Mouse (Mus musculus) heart, embryonic 15.5 days (tissue): ENCODE results near the gene Tial1. TPM values are rescaled to one million over a fixed set of nuclear protein-coding genes. Genes with fewer than 3 reads are reported as not detected.

Experiments
- ATAC-seq: fragments of 200-750 bp; cut with Nextera tagmentation; replicated peaks from 2 replicates; pipeline ENCODE4 v1.8.0; 2017; ENCODE audit warnings: low read depth, moderate TSS enrichment; ENCODE audit not compliant: insufficient number of reproducible peaks, insufficient read depth, low FRiP score
- H3K27ac ChIP-seq: fragments of 300-500 bp; sonication (generic); 2 replicates; pipeline ENCODE4 v1.5.1; 2015; ENCODE audit warnings: mild to moderate bottlenecking, inconsistent platforms
- H3K27me3 ChIP-seq: fragments of 300-500 bp; sonication (generic); 2 replicates; pipeline ENCODE4 v1.6.1; 2015; ENCODE audit warnings: inconsistent platforms
- H3K36me3 ChIP-seq: fragments of 300-500 bp; sonication (generic); 2 replicates; pipeline ENCODE4 v1.6.1; 2015; ENCODE audit warnings: mild to moderate bottlenecking, inconsistent platforms
- H3K4me1 ChIP-seq: fragments of 300-500 bp; sonication (generic); replicated peaks from 2 replicates; pipeline ENCODE4 v1.6.1; 2015; ENCODE audit warnings: inconsistent platforms
- H3K4me2 ChIP-seq: fragments of 300-500 bp; sonication (generic); 2 replicates; pipeline ENCODE4 v1.6.1; 2015; ENCODE audit warnings: inconsistent platforms, mild to moderate bottlenecking, moderate library complexity
- H3K4me3 ChIP-seq: fragments of 300-500 bp; sonication (generic); 2 replicates; pipeline ENCODE4 v1.5.1; 2015; ENCODE audit warnings: mild to moderate bottlenecking, inconsistent platforms
- H3K9ac ChIP-seq: fragments of 300-500 bp; sonication (generic); 2 replicates; pipeline ENCODE4 v1.6.1; 2015; ENCODE audit warnings: mild to moderate bottlenecking, inconsistent platforms
- H3K9me3 ChIP-seq: fragments of 300-500 bp; sonication (generic); replicated peaks from 2 replicates; pipeline ENCODE4 v1.6.1; 2016; ENCODE audit warnings: inconsistent platforms
- WGBS: fragments of 180-500 bp; shearing (Covaris S2); methylation state at CpG from one replicate; pipeline ENCODE4 v1.1.7; 2015; ENCODE audit warnings: mixed read lengths; 5-methylcytosine and 5-hydroxymethylcytosine counted together
- polyA plus RNA-seq: library from polyadenylated mRNA; unstranded; fragments of >200 nt; fragmentation: Nextera tagmentation; extraction: Ambion mirVana; gene quantifications from 2 replicates; pipeline ENCODE4 v1.2.1, GENCODE M21; 2015

Tial1 gene
- polyA plus RNA-seq, 1 experiment from 2014 or later, result 17.1 TPM

- peak overlapping the region; percentile 97; the same call in 1 of the 2 replicates for H3K4me2 ChIP-seq
- no peak for ATAC-seq
- 66% methylated on average over 6 of the region's 6 CpGs for WGBS
- peaks cover 54% of the 10 kb centered on the region for H3K27me3 ChIP-seq
- H3K9ac ChIP-seq, result no peak overlapping the region
- H3K9me3 ChIP-seq, result no peaks in the 10 kb centered on the region
- no peaks in the 10 kb centered on the region for H3K36me3 ChIP-seq
- no peak overlapping the region for H3K27ac ChIP-seq
- peaks cover 26% of the 10 kb centered on the region for H3K4me1 ChIP-seq
- no peak overlapping the region; the same call in 1 of the 2 replicates for H3K4me3 ChIP-seq
Measured at GRCm38 (mm10) chr7:128416664-128417063, 44.9 kb downstream of the Tial1 start.

GRCm38 (mm10) chr7:128414433-128414832 lies 47.1 kb downstream of the Tial1 start:
- Histone ChIP-seq H3K4me1 (peaks cover 26% of the 10 kb centered on the region), H3K27ac (no peak overlapping the region), H3K9me3 (no peaks in the 10 kb centered on the region), H3K9ac (no peak overlapping the region), H3K27me3 (peaks cover 39% of the 10 kb centered on the region), H3K4me2 (peak overlapping the region; percentile 17; the same call in 1 of the 2 replicates), H3K36me3 (no peaks in the 10 kb centered on the region), H3K4me3 (no peak overlapping the region)
- WGBS, result 13% methylated on average over 8 of the region's 8 CpGs
- ATAC-seq, result no peak

DNA sequence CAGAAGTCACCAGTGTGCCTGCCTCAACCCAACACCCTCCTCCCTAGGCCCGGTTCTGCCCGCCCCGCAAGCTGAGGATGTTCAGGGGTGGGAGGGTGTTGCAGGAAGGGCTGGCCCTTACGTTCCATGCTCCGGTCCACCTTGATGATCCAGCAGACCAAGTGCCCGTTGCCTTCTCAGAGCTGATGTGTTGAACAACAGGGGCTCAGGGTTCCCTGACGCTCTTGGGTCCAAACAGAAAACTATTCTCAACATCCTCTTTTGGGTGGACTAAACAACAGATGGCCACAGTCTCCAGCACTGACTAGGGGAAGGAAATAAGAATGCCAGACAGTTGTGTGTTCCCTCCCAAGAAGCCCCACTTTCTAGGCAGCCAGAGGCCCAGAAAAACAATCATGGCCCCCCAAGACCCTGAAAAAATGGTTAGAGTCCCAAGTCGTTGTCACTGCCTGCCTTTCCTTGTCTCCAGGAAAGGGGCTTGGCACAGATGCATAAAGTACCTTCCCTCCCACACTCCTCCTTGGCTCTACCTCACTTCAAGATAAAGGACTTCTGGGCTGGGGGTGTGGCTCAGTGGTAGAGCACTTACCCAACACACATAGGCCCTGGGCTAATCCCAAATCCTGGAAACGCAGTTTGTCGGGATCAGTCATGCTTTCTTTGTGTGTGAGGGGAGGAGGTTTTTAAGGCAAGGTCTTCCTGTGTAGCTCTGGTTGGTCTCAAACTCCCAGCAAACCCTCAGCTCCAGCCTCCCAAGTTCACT lies 49.3 kb downstream of the Tial1 start:
- ATAC-seq, result no peak
- Histone ChIP-seq H3K9ac (no peak overlapping the region), H3K36me3 (no peaks in the 10 kb centered on the region), H3K9me3 (no peaks in the 10 kb centered on the region), H3K4me1 (peaks cover 14% of the 10 kb centered on the region), H3K27me3 (peaks cover 24% of the 10 kb centered on the region), H3K4me3 (no peak overlapping the region), H3K4me2 (no peak overlapping the region), H3K27ac (no peak overlapping the region)
- 62% methylated on average over 10 of the region's 10 CpGs for WGBS

- Histone ChIP-seq H3K4me1 (peaks cover 13% of the 10 kb centered on the region), H3K9me3 (no peaks in the 10 kb centered on the region), H3K4me2 (no peak overlapping the region), H3K27ac (no peak overlapping the region), H3K36me3 (no peaks in the 10 kb centered on the region), H3K4me3 (no peak overlapping the region), H3K9ac (no peak overlapping the region), H3K27me3 (peaks cover 11% of the 10 kb centered on the region)
- WGBS, result 75% methylated on average over 11 of the region's 11 CpGs
- no peak for ATAC-seq
Measured at GRCm38 (mm10) chr7:128410708-128411413, 50.7 kb downstream of the Tial1 start.

DNA sequence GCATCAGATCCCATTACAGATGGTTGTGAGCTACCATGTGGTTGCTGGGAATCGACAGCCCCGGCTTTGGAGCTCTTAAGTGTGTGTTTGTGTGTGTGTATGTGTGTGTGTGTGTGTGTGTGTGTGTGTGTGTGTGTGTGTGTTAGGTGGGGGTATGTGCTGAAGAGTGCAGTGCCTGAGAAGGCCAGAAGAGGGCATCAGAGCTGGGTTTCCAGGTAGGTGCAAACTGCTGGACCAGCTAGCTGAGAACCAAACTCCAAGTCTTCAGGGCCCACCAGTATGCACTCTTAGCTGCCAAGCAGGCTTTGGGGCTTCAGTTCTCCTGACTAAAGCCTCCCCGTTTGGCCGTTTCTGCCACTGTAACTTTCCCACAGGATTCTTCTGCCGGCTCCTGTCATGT lies 53.3 kb downstream of the Tial1 start:
- no peak for ATAC-seq
- no peak overlapping the region for H3K4me3 ChIP-seq
- H3K27me3 ChIP-seq, result no peaks in the 10 kb centered on the region
- 0 out of 2 replicates have a peak, but pooled peaks cover 2% of the 10 kb centered on the region for H3K4me1 ChIP-seq
- no peaks in the 10 kb centered on the region for H3K36me3 ChIP-seq
- H3K4me2 ChIP-seq, result no peak overlapping the region
- no peaks in the 10 kb centered on the region for H3K9me3 ChIP-seq
- H3K27ac ChIP-seq, result no peak overlapping the region
- 86% methylated on average over 5 of the region's 5 CpGs for WGBS
- H3K9ac ChIP-seq, result no peak overlapping the region

GRCm38 (mm10) chr7:128403988-128404387 lies 57.5 kb downstream of the Tial1 start:
- no peaks in the 10 kb centered on the region for H3K27me3 ChIP-seq
- WGBS, result 72% methylated on average over 6 of the region's 6 CpGs
- no peaks in the 10 kb centered on the region for H3K9me3 ChIP-seq
- H3K9ac ChIP-seq, result no peak overlapping the region
- ATAC-seq, result no peak
- no peaks in the 10 kb centered on the region for H3K36me3 ChIP-seq
- no peak overlapping the region for H3K4me2 ChIP-seq
- H3K4me3 ChIP-seq, result no peak overlapping the region
- no peaks in the 10 kb centered on the region for H3K4me1 ChIP-seq
- H3K27ac ChIP-seq, result no peak overlapping the region

DNA sequence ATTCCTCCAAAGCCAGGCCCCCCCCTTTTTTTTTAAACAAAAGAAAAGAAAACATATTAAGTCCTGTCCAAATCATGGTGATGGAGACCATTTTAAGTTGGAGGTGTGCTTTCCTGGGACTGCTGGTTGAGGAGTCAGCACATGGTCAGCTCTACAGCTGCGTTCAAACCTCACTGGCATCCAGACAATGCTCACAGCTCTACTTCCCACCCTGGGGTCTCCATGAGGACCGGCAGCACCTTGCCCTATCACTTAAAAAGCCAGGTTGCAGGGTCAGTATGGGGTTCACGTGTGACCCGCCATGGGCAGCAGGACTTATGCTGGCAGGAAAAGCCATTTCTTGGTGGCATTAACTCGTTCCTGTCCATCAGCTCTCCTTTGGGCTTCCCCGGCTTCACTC lies 57.9 kb downstream of the Tial1 start:
- H3K9ac ChIP-seq, result no peak overlapping the region
- no peaks in the 10 kb centered on the region for H3K4me1 ChIP-seq
- no peak for ATAC-seq
- no peak overlapping the region for H3K4me3 ChIP-seq
- no peaks in the 10 kb centered on the region for H3K27me3 ChIP-seq
- no peaks in the 10 kb centered on the region for H3K9me3 ChIP-seq
- whole genome bisulfite sequencing, result 59% methylated on average over 6 of the region's 6 CpGs
- H3K27ac ChIP-seq, result no peak overlapping the region
- H3K4me2 ChIP-seq, result no peak overlapping the region
- H3K36me3 ChIP-seq, result no peaks in the 10 kb centered on the region

DNA sequence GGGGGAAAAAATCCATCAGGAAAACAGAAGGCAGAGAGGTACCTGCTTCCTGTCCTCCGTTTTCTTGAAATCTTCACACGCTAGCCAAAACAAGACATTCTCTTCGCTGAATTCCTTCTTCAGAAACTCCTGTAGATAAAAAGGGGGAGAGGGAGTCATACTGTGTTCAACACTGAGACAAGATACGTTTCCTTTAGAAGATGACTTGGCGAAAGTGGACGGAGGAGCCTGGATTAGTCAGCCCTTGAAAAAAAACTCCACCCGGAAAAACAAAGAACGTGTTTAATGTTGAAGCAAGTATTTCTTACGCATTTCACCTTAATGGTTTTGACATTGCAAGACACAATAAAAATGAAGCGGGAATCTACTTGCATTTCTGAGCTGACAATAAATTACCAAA lies 58.4 kb downstream of the Tial1 start:
- Histone ChIP-seq H3K9ac (no peak overlapping the region), H3K36me3 (no peaks in the 10 kb centered on the region), H3K4me2 (no peak overlapping the region), H3K9me3 (no peaks in the 10 kb centered on the region), H3K27ac (no peak overlapping the region), H3K4me1 (no peaks in the 10 kb centered on the region), H3K27me3 (no peaks in the 10 kb centered on the region), H3K4me3 (no peak overlapping the region)
- 56% methylated on average over 10 of the region's 10 CpGs for WGBS
- no peak for ATAC-seq

GRCm38 (mm10) chr7:128402577-128402976 lies 58.9 kb downstream of the Tial1 start:
- H3K9me3 ChIP-seq, result no peaks in the 10 kb centered on the region
- no peaks in the 10 kb centered on the region for H3K4me1 ChIP-seq
- WGBS, result 77% methylated on average over 8 of the region's 8 CpGs
- no peaks in the 10 kb centered on the region for H3K27me3 ChIP-seq
- no peak overlapping the region for H3K4me2 ChIP-seq
- no peak overlapping the region for H3K27ac ChIP-seq
- ATAC-seq, result no peak
- H3K36me3 ChIP-seq, result no peaks in the 10 kb centered on the region
- no peak overlapping the region for H3K4me3 ChIP-seq
- H3K9ac ChIP-seq, result no peak overlapping the region

DNA sequence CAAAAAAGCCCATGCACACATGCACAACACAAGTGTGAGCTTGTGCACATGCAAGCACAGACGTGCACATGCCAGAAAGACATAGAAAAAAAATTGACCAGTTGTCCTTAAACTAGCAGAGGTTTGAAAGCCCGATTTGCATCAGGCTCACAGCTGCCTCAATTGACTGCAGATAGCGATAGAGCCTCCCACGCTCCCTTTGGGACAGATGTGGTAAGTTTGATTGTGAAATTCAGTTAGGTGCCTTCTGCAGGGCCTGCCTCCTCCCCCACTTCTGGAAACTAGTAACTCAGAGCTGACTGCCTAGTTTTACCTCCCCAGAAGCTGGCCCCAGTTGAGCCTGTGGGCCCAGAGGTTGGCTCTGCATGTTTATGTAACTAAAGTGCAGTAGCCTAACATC lies 62.9 kb downstream of the Tial1 start:
- Histone ChIP-seq H3K9ac (no peak overlapping the region), H3K27ac (no peak overlapping the region), H3K4me2 (no peak overlapping the region), H3K4me3 (no peak overlapping the region), H3K27me3 (no peaks in the 10 kb centered on the region), H3K9me3 (no peaks in the 10 kb centered on the region), H3K36me3 (no peaks in the 10 kb centered on the region), H3K4me1 (peaks cover 5% of the 10 kb centered on the region; the same call in 1 of the 2 replicates)
- WGBS, result 73% methylated on average over 4 of the region's 4 CpGs
- no peak for ATAC-seq

DNA sequence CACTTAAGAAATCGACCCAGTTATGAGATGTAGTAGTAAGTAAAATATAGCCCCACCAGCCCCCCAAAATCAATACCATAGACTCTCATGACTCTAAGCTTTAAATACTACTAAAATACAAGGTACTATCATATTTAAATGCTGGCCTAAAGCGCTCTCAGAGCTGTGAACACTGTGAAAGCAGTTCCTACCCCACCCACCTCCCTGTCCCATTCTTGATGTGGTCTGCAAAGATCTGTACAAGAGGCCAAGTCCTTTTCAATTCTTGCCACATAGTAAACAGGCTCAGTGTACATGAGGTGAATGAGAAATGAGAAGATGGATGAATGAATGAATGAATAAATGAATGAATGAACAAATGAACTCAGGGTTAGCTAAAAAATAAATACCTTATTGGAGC lies 64.5 kb downstream of the Tial1 start:
- 61% methylated on average over 2 of the region's 2 CpGs for WGBS
- ATAC-seq, result no peak

More for the DNA sequence above, 64.5 kb downstream of the Tial1 start:
- Histone ChIP-seq H3K9me3 (no peaks in the 10 kb centered on the region), H3K36me3 (no peaks in the 10 kb centered on the region), H3K4me3 (no peak overlapping the region), H3K27ac (no peak overlapping the region), H3K4me2 (no peak overlapping the region), H3K27me3 (no peaks in the 10 kb centered on the region), H3K4me1 (peaks cover 18% of the 10 kb centered on the region), H3K9ac (no peak overlapping the region)
